Mouse (Mus musculus): Measurements from ENCODE around the gene Crebl2. TPM values are rescaled to one million over a fixed set of nuclear protein-coding genes. Genes with fewer than 3 reads are reported as not detected.

Crebl2 gene
- polyA plus RNA-seq, 1 experiment from 2014 or later, result 4.8 TPM

DNA sequence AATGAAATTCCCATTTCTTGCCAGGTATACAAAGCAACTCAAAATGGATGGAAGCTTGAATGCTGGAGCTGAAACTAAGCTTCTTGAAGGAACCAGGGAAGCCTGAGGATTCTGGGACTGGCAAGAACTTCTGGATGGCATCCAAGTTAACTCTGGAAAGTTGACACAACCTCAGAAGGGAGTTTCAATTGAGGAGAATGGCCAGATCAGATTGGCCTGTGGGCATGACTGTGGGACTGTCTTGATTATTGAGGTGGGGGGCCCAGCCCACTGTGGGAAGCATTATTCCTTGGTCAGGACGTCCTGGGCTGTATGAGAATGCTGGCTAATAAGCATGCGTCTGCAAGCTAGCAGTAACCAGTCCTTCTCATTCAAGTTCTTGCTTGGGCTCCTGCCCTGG, 50.1 kb downstream of the Crebl2 start:
- Histone ChIP-seq H3K9me3 (no peaks in the 10 kb centered on the region), H3K27me3 (no peaks in the 10 kb centered on the region), H3K9ac (no peak overlapping the region), H3K4me3 (no peak overlapping the region), H3K36me3 (peaks cover 21% of the 10 kb centered on the region), H3K27ac (no peak overlapping the region), H3K4me1 (replicated peaks) (peaks cover 52% of the 10 kb centered on the region), H3K4me2 (no peak overlapping the region)
- no peak for ATAC-seq (ENCODE audit: low FRiP score)
- WGBS, result 66% methylated on average over 2 of the region's 2 CpGs

DNA sequence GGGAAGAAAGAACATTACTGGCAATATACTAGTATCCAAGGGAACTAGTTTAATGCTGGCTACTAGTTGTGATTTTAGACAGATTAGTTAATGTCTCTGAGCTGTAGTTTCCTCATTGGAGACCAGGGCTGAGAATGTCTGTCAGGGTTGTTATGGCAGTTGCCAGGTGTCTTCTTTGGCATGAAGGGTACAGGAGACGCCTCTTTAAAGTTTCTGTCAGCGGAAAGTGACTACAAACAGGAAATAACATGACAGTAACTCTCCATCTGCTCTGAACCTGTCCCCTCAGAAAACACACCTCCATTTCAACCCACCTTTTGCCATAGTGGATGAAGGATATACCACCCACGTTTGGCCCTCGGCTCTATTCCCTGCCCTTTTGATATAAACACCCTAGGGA, 53.7 kb downstream of the Crebl2 start:
- ATAC-seq (ENCODE audit: low FRiP score), result no peak
- 87% methylated on average over 4 of the region's 4 CpGs for WGBS
- Histone ChIP-seq H3K4me2 (no peak overlapping the region), H3K4me1 (replicated peaks) (peaks cover 72% of the 10 kb centered on the region), H3K9me3 (no peaks in the 10 kb centered on the region), H3K27me3 (no peaks in the 10 kb centered on the region), H3K27ac (no peak overlapping the region), H3K9ac (no peak overlapping the region), H3K4me3 (no peak overlapping the region), H3K36me3 (peaks cover 7% of the 10 kb centered on the region)

DNA sequence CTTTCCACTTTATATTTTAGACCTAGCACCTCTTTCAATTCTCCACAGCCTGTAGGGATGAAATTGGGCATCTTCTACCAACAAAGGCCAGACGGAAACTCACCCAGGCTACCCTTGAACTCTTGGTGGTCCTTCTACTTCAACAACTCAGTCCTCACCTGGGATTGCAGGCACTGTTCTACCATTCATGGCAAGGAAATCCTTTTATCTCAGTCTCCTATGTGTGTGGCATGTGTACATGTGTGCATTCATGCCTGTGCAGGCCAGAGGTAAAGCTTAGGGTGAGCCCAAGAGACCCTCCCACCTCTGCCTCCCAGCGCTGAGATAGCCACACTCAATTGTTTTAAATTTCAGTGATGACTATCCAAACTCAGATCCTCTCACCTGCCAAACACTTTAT, 55.6 kb downstream of the Crebl2 start:
- Histone ChIP-seq H3K27ac (no peak overlapping the region), H3K4me2 (peak overlapping the region; percentile 58), H3K4me1 (replicated peaks) (peaks cover 71% of the 10 kb centered on the region), H3K9ac (peak overlapping the region; percentile 49; the same call in 1 of the 2 replicates), H3K9me3 (no peaks in the 10 kb centered on the region), H3K36me3 (peaks cover 7% of the 10 kb centered on the region), H3K4me3 (peak overlapping the region; percentile 58), H3K27me3 (no peaks in the 10 kb centered on the region)
- 90% methylated on average over 2 of the region's 2 CpGs for WGBS
- ATAC-seq (ENCODE audit: low FRiP score), result no peak

DNA sequence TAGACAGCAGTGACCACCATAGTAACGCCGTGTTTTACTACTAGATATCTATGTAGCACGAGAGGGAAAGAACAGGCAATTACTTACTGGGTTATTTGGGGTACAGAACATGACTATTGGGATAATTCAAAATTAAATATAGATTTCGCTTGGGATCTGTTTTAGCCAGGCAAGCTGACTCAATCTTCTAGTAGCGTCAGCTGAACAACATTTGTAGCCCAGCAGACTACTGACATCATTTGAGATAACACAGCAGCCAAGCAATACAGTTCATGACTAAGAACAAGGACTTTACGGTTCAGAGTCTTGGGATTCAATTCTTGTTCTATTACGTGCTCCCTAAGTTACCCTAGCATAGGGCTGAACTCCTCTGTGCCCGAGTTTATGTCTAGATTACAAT, 56.5 kb downstream of the Crebl2 start:
- Histone ChIP-seq H3K4me3 (peak overlapping the region; percentile 58), H3K27me3 (no peaks in the 10 kb centered on the region), H3K36me3 (peaks cover 7% of the 10 kb centered on the region), H3K4me2 (peak overlapping the region; percentile 58), H3K9ac (peak overlapping the region; percentile 87), H3K27ac (peak overlapping the region; percentile 94; the same call in 1 of the 2 replicates), H3K4me1 (replicated peaks) (peaks cover 62% of the 10 kb centered on the region), H3K9me3 (no peaks in the 10 kb centered on the region)
- no peak for ATAC-seq (ENCODE audit: low FRiP score)
- WGBS, result 70% methylated on average over 8 of the region's 8 CpGs

DNA sequence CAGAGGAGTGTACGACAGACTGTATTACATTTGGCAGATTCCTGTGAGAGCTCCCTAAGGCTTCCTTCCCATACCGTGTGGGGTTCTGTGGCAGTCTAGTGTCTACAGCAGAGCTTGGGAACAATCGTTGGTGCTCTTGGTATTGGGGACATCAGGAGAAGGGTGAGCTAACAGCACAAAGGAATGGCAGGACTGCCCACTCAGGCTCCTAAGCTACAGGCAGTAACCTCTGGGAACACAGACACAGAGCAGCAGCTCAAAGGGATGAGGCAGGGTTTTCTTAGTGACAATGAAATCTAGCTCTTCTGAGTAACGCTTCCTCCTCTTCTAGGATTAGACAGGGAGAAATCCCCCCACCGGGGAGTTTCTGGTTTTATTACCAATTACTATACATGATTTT, 57.1 kb downstream of the Crebl2 start:
- Histone ChIP-seq H3K4me3 (peak overlapping the region; percentile 58), H3K9me3 (no peaks in the 10 kb centered on the region), H3K4me1 (replicated peaks) (peaks cover 56% of the 10 kb centered on the region), H3K27ac (peak overlapping the region; percentile 94), H3K27me3 (no peaks in the 10 kb centered on the region), H3K4me2 (peak overlapping the region; percentile 58), H3K9ac (peak overlapping the region; percentile 87), H3K36me3 (peaks cover 3% of the 10 kb centered on the region)
- 8% methylated on average over 5 of the region's 5 CpGs for WGBS
- ATAC-seq (ENCODE audit: low FRiP score), result peak; percentile 30

DNA sequence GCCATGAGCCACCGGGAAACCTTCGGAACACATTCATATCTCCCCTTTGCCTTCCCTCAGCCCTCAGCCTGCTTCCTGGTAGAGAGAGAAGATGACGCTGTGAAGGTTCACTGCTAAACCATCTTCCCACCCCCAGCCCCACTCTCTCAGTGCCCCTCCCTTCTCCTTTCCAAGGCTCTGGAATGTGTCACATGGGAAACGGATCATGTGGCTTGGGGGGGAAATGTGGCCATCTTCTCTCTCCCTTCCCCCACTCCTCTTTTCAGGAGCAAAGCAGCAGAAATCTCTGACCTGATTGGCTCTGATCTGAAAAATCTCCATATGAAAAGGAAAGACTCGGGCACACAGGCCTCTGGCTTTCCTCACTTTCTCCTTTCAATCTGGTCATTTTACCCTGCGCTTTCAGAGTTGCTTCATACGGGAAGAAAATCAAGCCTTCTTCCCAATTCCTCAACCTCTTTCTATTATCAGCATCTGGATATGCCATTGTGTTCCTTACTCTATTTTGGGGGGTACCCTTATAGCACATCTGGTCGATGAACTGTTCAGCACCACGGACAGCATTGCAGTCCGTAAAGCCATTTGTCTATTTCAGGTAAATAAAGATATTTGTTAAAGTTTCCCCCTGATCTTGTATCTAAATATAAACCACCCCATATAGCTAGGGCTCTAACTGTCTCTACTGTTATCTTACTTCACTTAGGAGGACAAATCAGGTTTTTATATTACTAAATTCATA, 57.9 kb downstream of the Crebl2 start:
- H3K27me3 ChIP-seq, result no peaks in the 10 kb centered on the region
- H3K27ac ChIP-seq, result peak overlapping the region; percentile 94
- no peaks in the 10 kb centered on the region for H3K36me3 ChIP-seq
- H3K9ac ChIP-seq, result peak overlapping the region; percentile 87
- H3K4me3 ChIP-seq, result peak overlapping the region; percentile 58
- peak; percentile 87 for ATAC-seq (ENCODE audit: low FRiP score)
- H3K9me3 ChIP-seq, result no peaks in the 10 kb centered on the region
- WGBS, result 2% methylated on average over 10 of the region's 10 CpGs
- H3K4me1 ChIP-seq (replicated peaks), result peaks cover 50% of the 10 kb centered on the region
- H3K4me2 ChIP-seq, result peak overlapping the region; percentile 58

DNA sequence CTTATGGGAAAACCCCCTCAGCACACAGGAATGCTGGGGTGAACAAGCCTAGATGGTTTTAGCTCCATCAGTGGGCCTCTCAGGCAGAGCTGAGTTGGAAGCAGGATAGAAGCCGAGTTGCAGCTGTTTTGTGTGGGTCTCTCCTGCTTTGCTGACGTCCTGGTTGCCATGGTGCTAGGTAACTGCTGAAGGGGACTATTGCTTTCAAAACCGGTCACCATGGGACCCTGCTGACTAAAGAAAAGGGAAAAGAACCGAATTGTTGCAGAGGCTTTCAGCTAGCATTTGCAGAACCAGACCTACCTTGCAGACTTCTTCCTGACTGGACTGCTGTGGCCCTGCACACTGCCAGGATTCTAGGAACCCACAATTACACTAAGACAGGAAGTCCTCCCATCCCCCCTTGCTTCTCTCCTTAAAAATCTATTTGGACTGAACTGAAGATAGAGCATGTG, 58.6 kb downstream of the Crebl2 start:
- Histone ChIP-seq H3K36me3 (no peaks in the 10 kb centered on the region), H3K4me3 (peak overlapping the region; percentile 58; the same call in 1 of the 2 replicates), H3K27ac (peak overlapping the region; percentile 94), H3K9me3 (no peaks in the 10 kb centered on the region), H3K9ac (peak overlapping the region; percentile 52; the same call in 1 of the 2 replicates), H3K4me1 (replicated peaks) (peaks cover 44% of the 10 kb centered on the region), H3K4me2 (peak overlapping the region; percentile 58), H3K27me3 (no peaks in the 10 kb centered on the region)
- 0% methylated on average over 4 of the region's 4 CpGs for WGBS
- ATAC-seq (ENCODE audit: low FRiP score), result peak; percentile 72

DNA sequence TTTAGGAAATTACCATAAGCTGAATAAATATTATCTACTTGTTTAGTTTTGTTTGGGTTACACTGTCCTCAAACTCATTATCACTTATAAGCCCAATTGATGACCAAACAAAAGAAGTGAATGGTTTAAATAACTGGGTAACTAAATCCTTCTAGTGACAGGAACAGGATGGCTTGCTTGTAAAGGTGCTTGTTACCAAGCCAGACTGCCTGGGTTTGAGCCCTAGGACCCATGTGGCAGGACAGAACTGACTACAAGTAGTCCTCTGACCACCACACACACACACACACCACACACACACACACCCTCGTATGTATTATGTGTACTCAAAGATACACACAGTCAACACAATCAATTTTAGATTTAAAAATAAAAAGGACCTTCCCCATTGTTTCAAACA, 59.8 kb downstream of the Crebl2 start:
- H3K4me2 ChIP-seq, result no peak overlapping the region
- ATAC-seq (ENCODE audit: low FRiP score), result no peak
- no peak overlapping the region for H3K4me3 ChIP-seq
- no peak overlapping the region for H3K9ac ChIP-seq
- H3K27ac ChIP-seq, result peak overlapping the region; percentile 94
- H3K4me1 ChIP-seq (replicated peaks), result peaks cover 33% of the 10 kb centered on the region
- WGBS, result 92% methylated on average over 1 of the region's 1 CpGs
- H3K36me3 ChIP-seq, result no peaks in the 10 kb centered on the region
- no peaks in the 10 kb centered on the region for H3K27me3 ChIP-seq
- H3K9me3 ChIP-seq, result no peaks in the 10 kb centered on the region

DNA sequence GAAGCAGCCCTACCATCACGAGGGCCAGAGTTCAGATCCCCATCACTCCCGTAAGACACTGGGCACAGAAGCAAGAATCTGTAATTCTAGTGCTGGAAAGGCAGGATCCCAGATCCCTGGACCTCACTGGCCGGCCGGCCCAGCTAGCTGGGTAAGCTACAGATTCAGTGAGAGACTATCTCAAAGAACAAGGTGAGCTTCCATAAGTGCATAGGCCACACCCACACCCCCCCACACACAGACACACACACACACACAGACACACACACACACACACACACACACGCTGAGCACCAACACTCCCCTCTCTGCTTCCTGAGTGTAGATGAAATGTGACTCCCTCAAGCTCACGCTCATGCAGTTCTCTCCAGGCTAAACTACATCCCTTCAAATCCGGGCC, 60.5 kb downstream of the Crebl2 start:
- WGBS, result 92% methylated on average over 7 of the region's 7 CpGs
- Histone ChIP-seq H3K27me3 (no peaks in the 10 kb centered on the region), H3K9me3 (no peaks in the 10 kb centered on the region), H3K9ac (no peak overlapping the region), H3K36me3 (no peaks in the 10 kb centered on the region), H3K4me3 (no peak overlapping the region), H3K27ac (no peak overlapping the region), H3K4me1 (replicated peaks) (peaks cover 26% of the 10 kb centered on the region), H3K4me2 (no peak overlapping the region)
- no peak for ATAC-seq (ENCODE audit: low FRiP score)

DNA sequence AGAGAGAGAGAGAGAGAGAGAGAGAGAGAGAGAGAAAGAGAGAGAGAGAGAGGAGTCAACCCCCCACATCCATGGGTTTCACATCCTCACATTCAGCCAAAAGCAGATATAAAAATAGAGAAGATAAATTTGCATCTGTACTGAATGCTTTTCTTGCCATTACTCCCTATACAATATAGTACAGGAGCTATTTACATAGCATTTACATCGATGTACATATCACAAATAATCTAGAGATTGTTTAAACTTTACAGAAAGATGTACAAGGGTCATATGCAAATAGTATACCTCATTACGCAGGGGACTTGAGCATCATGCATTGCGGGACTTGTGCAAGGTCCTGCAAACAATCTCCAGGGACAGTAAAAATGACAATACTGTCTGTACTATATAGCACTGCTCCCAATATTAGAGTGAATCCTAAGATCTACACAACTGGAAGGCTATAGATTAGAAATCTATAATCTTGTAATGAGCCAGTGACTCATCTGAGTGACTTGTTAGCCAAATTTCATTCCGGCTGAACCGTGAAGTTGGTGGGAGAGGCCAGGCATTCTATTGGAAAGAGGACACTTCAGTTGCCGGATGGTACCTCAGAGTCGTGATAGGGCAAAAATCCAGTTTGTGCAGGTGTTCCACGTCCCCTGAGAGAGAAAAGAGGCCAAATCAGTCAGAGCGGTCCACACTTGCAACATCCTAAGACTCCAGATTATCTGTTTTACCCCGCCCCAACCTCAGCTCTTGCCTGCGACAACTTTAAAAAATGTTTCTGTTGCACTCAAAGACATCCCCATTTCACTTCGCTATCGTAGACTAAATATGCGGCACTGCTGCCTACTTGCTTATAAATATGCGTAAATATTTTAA, 66.8 kb downstream of the Crebl2 start:
- H3K4me2 ChIP-seq, result peak overlapping the region; percentile 74

DNA sequence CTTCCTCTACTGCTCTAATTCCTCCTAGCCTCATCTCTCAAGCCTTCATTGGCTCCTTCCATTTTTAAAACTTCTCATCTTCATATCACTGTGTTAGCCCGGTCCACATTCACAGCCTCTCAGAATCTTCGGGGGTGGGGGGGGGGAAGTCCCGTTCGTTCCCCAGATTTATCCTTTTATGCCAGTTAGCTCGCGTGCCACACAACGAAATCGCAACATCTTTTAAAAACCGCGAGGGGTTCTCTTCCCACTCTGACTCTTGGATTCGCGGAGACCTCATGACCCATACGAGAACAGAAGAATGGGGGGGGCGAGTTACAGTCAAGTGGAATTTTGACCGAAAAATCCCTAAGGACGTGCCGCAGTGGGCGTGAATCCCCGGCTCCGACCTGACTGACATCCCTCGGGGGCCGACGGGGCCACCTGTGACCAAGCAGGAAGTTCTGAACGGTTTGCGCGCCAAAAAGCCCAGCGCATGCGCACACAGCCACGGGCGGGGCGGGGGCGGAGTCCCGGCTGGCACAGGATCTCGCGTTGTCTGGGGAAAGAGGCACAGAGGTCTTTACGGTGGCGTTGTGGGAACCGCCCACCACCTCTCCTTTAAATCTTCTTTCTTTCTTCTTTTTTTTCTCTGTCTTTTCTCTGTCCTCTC, 67.6 kb downstream of the Crebl2 start:
- Histone ChIP-seq H3K27me3 (no peaks in the 10 kb centered on the region), H3K4me2 (peak overlapping the region; percentile 74), H3K9ac (peak overlapping the region; percentile 86), H3K9me3 (no peaks in the 10 kb centered on the region), H3K27ac (peak overlapping the region; percentile 99), H3K4me3 (peak overlapping the region; percentile 53), H3K36me3 (no peaks in the 10 kb centered on the region), H3K4me1 (replicated peaks) (peaks cover 15% of the 10 kb centered on the region)
- peak; percentile 95 for ATAC-seq (ENCODE audit: low FRiP score)
- under 1% methylated on average over 38 of the region's 38 CpGs for WGBS

More for the DNA sequence above, 66.8 kb downstream of the Crebl2 start:
- H3K27ac ChIP-seq, result no peak overlapping the region
- H3K27me3 ChIP-seq, result no peaks in the 10 kb centered on the region
- no peaks in the 10 kb centered on the region for H3K9me3 ChIP-seq
- H3K9ac ChIP-seq, result peak overlapping the region; percentile 86
- WGBS, result 54% methylated on average over 15 of the region's 15 CpGs
- ATAC-seq (ENCODE audit: low FRiP score), result no peak
- peaks cover 15% of the 10 kb centered on the region for H3K4me1 ChIP-seq (replicated peaks)
- no peaks in the 10 kb centered on the region for H3K36me3 ChIP-seq
- peak overlapping the region; percentile 53 for H3K4me3 ChIP-seq
